Mouse (Mus musculus): Measurements from ENCODE around the gene Gm11563. TPM values are rescaled to one million over a fixed set of nuclear protein-coding genes. Genes with fewer than 3 reads are reported as not detected.
"Not testable (repeated sequence)": the region's sequence is repeated elsewhere in the genome, so short reads cannot be mapped to it uniquely, and the experiment has no call there.

Gene Gm11563
- polyA plus RNA-seq, 1 experiment from 2014 or later = not detected

- H3K36me3 ChIP-seq = no peaks in the 10 kb centered on the region
- DNase-seq (ENCODE audit: low spot score) = no peak
- no peaks in the 10 kb centered on the region for H3K9me3 ChIP-seq (replicated peaks)
- no peak overlapping the region for H3K4me3 ChIP-seq
- no peak overlapping the region for H3K27ac ChIP-seq (replicated peaks)
- WGBS = 84% methylated on average over 1 of the region's 1 CpGs
- H3K27me3 ChIP-seq (ENCODE audit: low read depth, poor library complexity, severe bottlenecking) = no peaks in the 10 kb centered on the region
- peaks cover 5% of the 10 kb centered on the region for H3K4me1 ChIP-seq
These were observed 21.7 kb downstream of the Gm11563 start for GRCm38 (mm10) chr11:99637086-99637485.

- Histone ChIP-seq H3K9me3 (replicated peaks) (no peaks in the 10 kb centered on the region), H3K36me3 (no peaks in the 10 kb centered on the region), H3K4me3 (no peak within 1 kb of the TSS), H3K27me3 (ENCODE audit: low read depth, poor library complexity, severe bottlenecking) (no peaks in the 10 kb centered on the region), H3K27ac (replicated peaks) (no peak within 1 kb of the TSS), H3K4me1 (peaks cover 5% of the 10 kb centered on the region)
- DNase-seq (ENCODE audit: low spot score) = no peak
- WGBS = 34% methylated on average over 8 of the region's 8 CpGs
These were observed 24.1 kb downstream of the Gm11563 start, which contains the start of gene Krtap4-2 for GRCm38 (mm10) chr11:99634653-99635134. TSS of gene Krtap4-2 (minus strand) at chr11:99635084.

- H3K9me3 ChIP-seq (replicated peaks) = no peaks in the 10 kb centered on the region
- no peak overlapping the region for H3K27ac ChIP-seq (replicated peaks)
- no peaks in the 10 kb centered on the region for H3K27me3 ChIP-seq (ENCODE audit: low read depth, poor library complexity, severe bottlenecking)
- 71% methylated on average over 2 of the region's 2 CpGs for WGBS
- no peak overlapping the region for H3K4me3 ChIP-seq
- no peaks in the 10 kb centered on the region for H3K36me3 ChIP-seq
- H3K4me1 ChIP-seq = peaks cover 5% of the 10 kb centered on the region
- DNase-seq (ENCODE audit: low spot score) = no peak
These were observed 25.5 kb downstream of the Gm11563 start for GRCm38 (mm10) chr11:99633293-99633692.

GRCm38 (mm10) chr11:99630890-99631289, 27.9 kb downstream of the Gm11563 start:
- no peaks in the 10 kb centered on the region for H3K9me3 ChIP-seq (replicated peaks)
- no peak overlapping the region for H3K4me3 ChIP-seq
- no peaks in the 10 kb centered on the region for H3K36me3 ChIP-seq
- no peaks in the 10 kb centered on the region for H3K27me3 ChIP-seq (ENCODE audit: low read depth, poor library complexity, severe bottlenecking)
- WGBS = 81% methylated on average over 3 of the region's 3 CpGs
- no peak for DNase-seq (ENCODE audit: low spot score)
- H3K27ac ChIP-seq (replicated peaks) = no peak overlapping the region
- H3K4me1 ChIP-seq = peaks cover 5% of the 10 kb centered on the region

- Histone ChIP-seq H3K27me3 (ENCODE audit: low read depth, poor library complexity, severe bottlenecking) (no peaks in the 10 kb centered on the region), H3K36me3 (no peaks in the 10 kb centered on the region), H3K4me1 (no peaks in the 10 kb centered on the region), H3K4me3 (no peak within 1 kb of the TSS), H3K27ac (replicated peaks) (no peak within 1 kb of the TSS), H3K9me3 (replicated peaks) (no peaks in the 10 kb centered on the region)
- 87% methylated on average over 4 of the region's 4 CpGs for WGBS
- no peak for DNase-seq (ENCODE audit: low spot score)
These were observed 30.6 kb downstream of the Gm11563 start, which contains the start of gene Krtap4-1 for GRCm38 (mm10) chr11:99628138-99628537. TSS of gene Krtap4-1 (minus strand) at chr11:99628238.

- WGBS = 87% methylated on average over 2 of the region's 2 CpGs
These were observed 38.4 kb downstream of the Gm11563 start, which contains the start of gene Gm11562 for GRCm38 (mm10) chr11:99620335-99620734. TSS of gene Gm11562 (minus strand) at chr11:99620435.

GRCm38 (mm10) chr11:99614796-99615363, 43.9 kb downstream of the Gm11563 start, which contains the start of gene Krtap2-4:
TSS of gene Krtap2-4 (minus strand) at chr11:99614846.
- no peak for DNase-seq (ENCODE audit: low spot score)
- Histone ChIP-seq H3K4me3 (no peak within 1 kb of the TSS), H3K27ac (replicated peaks) (no peak within 1 kb of the TSS), H3K36me3 (no peaks in the 10 kb centered on the region), H3K4me1 (no peaks in the 10 kb centered on the region), H3K27me3 (ENCODE audit: low read depth, poor library complexity, severe bottlenecking) (no peaks in the 10 kb centered on the region), H3K9me3 (replicated peaks) (no peaks in the 10 kb centered on the region)
- 76% methylated on average over 3 of the region's 3 CpGs for WGBS

More at GRCm38 (mm10) chr11:99620335-99620734, 38.4 kb downstream of the Gm11563 start, which contains the start of gene Gm11562:
- H3K27me3 ChIP-seq (ENCODE audit: low read depth, poor library complexity, severe bottlenecking) = no peaks in the 10 kb centered on the region
- no peak within 1 kb of the TSS for H3K27ac ChIP-seq (replicated peaks)
- H3K4me3 ChIP-seq = no peak within 1 kb of the TSS
- H3K4me1 ChIP-seq = no peaks in the 10 kb centered on the region
- no peaks in the 10 kb centered on the region for H3K9me3 ChIP-seq (replicated peaks)
- no peak for DNase-seq (ENCODE audit: low spot score)
- H3K36me3 ChIP-seq = no peaks in the 10 kb centered on the region

- WGBS = 81% methylated on average over 2 of the region's 2 CpGs
- not testable (repeated sequence) for H3K27ac ChIP-seq (replicated peaks); H3K36me3 ChIP-seq; H3K27me3 ChIP-seq (ENCODE audit: low read depth, poor library complexity, severe bottlenecking); H3K4me1 ChIP-seq; DNase-seq (ENCODE audit: low spot score); H3K9me3 ChIP-seq (replicated peaks); H3K4me3 ChIP-seq
These were observed 48.7 kb downstream of the Gm11563 start, which contains the start of gene Gm11937 for GRCm38 (mm10) chr11:99610089-99610488. TSS of gene Gm11937 (minus strand) at chr11:99610189.

- Histone ChIP-seq H3K4me1 (no peaks in the 10 kb centered on the region), H3K27ac (replicated peaks) (no peak overlapping the region), H3K4me3 (no peak overlapping the region), H3K27me3 (ENCODE audit: low read depth, poor library complexity, severe bottlenecking) (no peaks in the 10 kb centered on the region), H3K9me3 (replicated peaks) (no peaks in the 10 kb centered on the region), H3K36me3 (no peaks in the 10 kb centered on the region)
- 79% methylated on average over 1 of the region's 1 CpGs for WGBS
- no peak for DNase-seq (ENCODE audit: low spot score)
These were observed 49.6 kb downstream of the Gm11563 start for GRCm38 (mm10) chr11:99609126-99609525.

Other genes with a start within 250 kb of the Gm11563 start
- gene Krt12, start 236.7 kb downstream of the Gm11563 start, polyA plus RNA-seq (2016; fragmentation: Nextera tagmentation; extraction: Ambion mirVana) = not detected in 2 replicates
- gene Krt20, start 220.8 kb downstream of the Gm11563 start, polyA plus RNA-seq (2016; fragmentation: Nextera tagmentation; extraction: Ambion mirVana) = 0.65 and 0.68 TPM in 2 replicates
- gene Krt23, start 165.8 kb downstream of the Gm11563 start, polyA plus RNA-seq (2016; fragmentation: Nextera tagmentation; extraction: Ambion mirVana) = not detected in 2 replicates
- not detected in 2 replicates for gene Krt39, start 137.6 kb downstream of the Gm11563 start, polyA plus RNA-seq (2016; fragmentation: Nextera tagmentation; extraction: Ambion mirVana)
- gene Krt40, start 115.8 kb downstream of the Gm11563 start, polyA plus RNA-seq (2016; fragmentation: Nextera tagmentation; extraction: Ambion mirVana) = not detected in 2 replicates
- gene Krtap3-3, start 108.1 kb downstream of the Gm11563 start, polyA plus RNA-seq (2016; fragmentation: Nextera tagmentation; extraction: Ambion mirVana) = not detected in 2 replicates
- not detected in 2 replicates for gene Krtap3-2, start 102.1 kb downstream of the Gm11563 start, polyA plus RNA-seq (2016; fragmentation: Nextera tagmentation; extraction: Ambion mirVana)
- not detected in 2 replicates for gene Gm11939, start 99.5 kb downstream of the Gm11563 start, polyA plus RNA-seq (2016; fragmentation: Nextera tagmentation; extraction: Ambion mirVana)
- not detected in 2 replicates for gene Krtap3-1, start 92.3 kb downstream of the Gm11563 start, polyA plus RNA-seq (2016; fragmentation: Nextera tagmentation; extraction: Ambion mirVana)
- not detected in 2 replicates for gene Krtap1-5, start 77.9 kb downstream of the Gm11563 start, polyA plus RNA-seq (2016; fragmentation: Nextera tagmentation; extraction: Ambion mirVana)
- gene Krtap1-4, start 75.3 kb downstream of the Gm11563 start, polyA plus RNA-seq (2016; fragmentation: Nextera tagmentation; extraction: Ambion mirVana) = not detected in 2 replicates
- gene Krtap1-3, start 67.6 kb downstream of the Gm11563 start, polyA plus RNA-seq (2016; fragmentation: Nextera tagmentation; extraction: Ambion mirVana) = not detected in 2 replicates
- not detected in 2 replicates for gene Krtap9-3, start 60.9 kb downstream of the Gm11563 start, polyA plus RNA-seq (2016; fragmentation: Nextera tagmentation; extraction: Ambion mirVana)
- not detected in 2 replicates for gene Gm11938, start 55.7 kb downstream of the Gm11563 start, polyA plus RNA-seq (2016; fragmentation: Nextera tagmentation; extraction: Ambion mirVana)
- not detected in 2 replicates for gene Gm11937, start 48.8 kb downstream of the Gm11563 start, polyA plus RNA-seq (2016; fragmentation: Nextera tagmentation; extraction: Ambion mirVana)
- gene Krtap2-4, start 44.1 kb downstream of the Gm11563 start, polyA plus RNA-seq (2016; fragmentation: Nextera tagmentation; extraction: Ambion mirVana) = not detected in 2 replicates
- gene Gm11562, start 38.5 kb downstream of the Gm11563 start, polyA plus RNA-seq (2016; fragmentation: Nextera tagmentation; extraction: Ambion mirVana) = not detected in 2 replicates
- not detected in 2 replicates for gene Krtap4-1, start 30.7 kb downstream of the Gm11563 start, polyA plus RNA-seq (2016; fragmentation: Nextera tagmentation; extraction: Ambion mirVana)
- not detected in 2 replicates for gene Krtap4-2, start 23.9 kb downstream of the Gm11563 start, polyA plus RNA-seq (2016; fragmentation: Nextera tagmentation; extraction: Ambion mirVana)
- gene Krtap4-7, start 14.9 kb downstream of the Gm11563 start, polyA plus RNA-seq (2016; fragmentation: Nextera tagmentation; extraction: Ambion mirVana) = not detected in 2 replicates
- not detected in 2 replicates for gene Gm11555, start 8.7 kb downstream of the Gm11563 start, polyA plus RNA-seq (2016; fragmentation: Nextera tagmentation; extraction: Ambion mirVana)
- gene Krtap4-6, start 7.0 kb upstream of the Gm11563 start, polyA plus RNA-seq (2016; fragmentation: Nextera tagmentation; extraction: Ambion mirVana) = not detected in 2 replicates
- gene Gm14190, start 31.8 kb upstream of the Gm11563 start, polyA plus RNA-seq (2016; fragmentation: Nextera tagmentation; extraction: Ambion mirVana) = not detected in 2 replicates
- gene Gm14180, start 75.3 kb upstream of the Gm11563 start, polyA plus RNA-seq (2016; fragmentation: Nextera tagmentation; extraction: Ambion mirVana) = not detected in 2 replicates
- gene Gm11595, start 114.0 kb upstream of the Gm11563 start, polyA plus RNA-seq (2016; fragmentation: Nextera tagmentation; extraction: Ambion mirVana) = not detected in 2 replicates
- gene Krtap4-8, start 121.7 kb upstream of the Gm11563 start, polyA plus RNA-seq (2016; fragmentation: Nextera tagmentation; extraction: Ambion mirVana) = not detected in 2 replicates
- not detected in 2 replicates for gene Krtap4-9, start 126.2 kb upstream of the Gm11563 start, polyA plus RNA-seq (2016; fragmentation: Nextera tagmentation; extraction: Ambion mirVana)
- not detected in 2 replicates for gene Gm11596, start 134.5 kb upstream of the Gm11563 start, polyA plus RNA-seq (2016; fragmentation: Nextera tagmentation; extraction: Ambion mirVana)
- not detected in 2 replicates for gene Gm11569, start 140.0 kb upstream of the Gm11563 start, polyA plus RNA-seq (2016; fragmentation: Nextera tagmentation; extraction: Ambion mirVana)
- not detected in 2 replicates for gene Gm11554, start 145.5 kb upstream of the Gm11563 start, polyA plus RNA-seq (2016; fragmentation: Nextera tagmentation; extraction: Ambion mirVana)
- not detected in 2 replicates for gene Krtap4-13, start 150.9 kb upstream of the Gm11563 start, polyA plus RNA-seq (2016; fragmentation: Nextera tagmentation; extraction: Ambion mirVana)
- not detected in 2 replicates for gene Gm11564, start 156.7 kb upstream of the Gm11563 start, polyA plus RNA-seq (2016; fragmentation: Nextera tagmentation; extraction: Ambion mirVana)
- gene 2300003K06Rik, start 179.1 kb upstream of the Gm11563 start, polyA plus RNA-seq (2016; fragmentation: Nextera tagmentation; extraction: Ambion mirVana) = not detected in 2 replicates
- not detected in 2 replicates for gene Krtap4-16, start 192.6 kb upstream of the Gm11563 start, polyA plus RNA-seq (2016; fragmentation: Nextera tagmentation; extraction: Ambion mirVana)
- gene Gm11568, start 199.0 kb upstream of the Gm11563 start, polyA plus RNA-seq (2016; fragmentation: Nextera tagmentation; extraction: Ambion mirVana) = not detected in 2 replicates
- gene Gm11559, start 205.5 kb upstream of the Gm11563 start, polyA plus RNA-seq (2016; fragmentation: Nextera tagmentation; extraction: Ambion mirVana) = not detected in 2 replicates
- not detected in 2 replicates for gene Krtap9-1, start 214.4 kb upstream of the Gm11563 start, polyA plus RNA-seq (2016; fragmentation: Nextera tagmentation; extraction: Ambion mirVana)
- gene Gm11567, start 220.2 kb upstream of the Gm11563 start, polyA plus RNA-seq (2016; fragmentation: Nextera tagmentation; extraction: Ambion mirVana) = not detected in 2 replicates
- not detected in 2 replicates for gene Krtap31-1, start 249.0 kb upstream of the Gm11563 start, polyA plus RNA-seq (2016; fragmentation: Nextera tagmentation; extraction: Ambion mirVana)

All from midbrain, embryonic 10.5 days (tissue).